Mouse (Mus musculus): ENCODE results near the gene St6galnac3.

GRCm38 (mm10) chr3:153394224-153394623 is 330.8 kb downstream of the St6galnac3 start:
- TF ChIP-seq CTCF (conservative IDR thresholded peaks at IDR 0.05 in 1 of 2, IDR thresholded peaks at IDR 0.05 in 1 of 2; ENCODE audit: low read depth in 2 of 2, low read length in 2 of 2) (no peak), ELF1 (IDR thresholded peaks at IDR 0.05; ENCODE audit: low read depth, low read length) (no peak), BHLHE40 (IDR thresholded peaks at IDR 0.05; ENCODE audit: low read depth, low read length) (no peak), MAZ (IDR thresholded peaks at IDR 0.05; ENCODE audit: low read depth, low read length) (no peak), MYC (IDR thresholded peaks at IDR 0.05; ENCODE audit: low read depth, low read length) (no peak), MAX (IDR thresholded peaks at IDR 0.05; ENCODE audit: low read length) (no peak), TCF12 (IDR thresholded peaks at IDR 0.05; ENCODE audit: low read depth, low read length) (no peak), CHD1 (IDR thresholded peaks at IDR 0.05; ENCODE audit: low read depth, low read length) (no peak), POLR2A (IDR thresholded peaks at IDR 0.05; ENCODE audit: low read depth, low read length) (no peak), POLR2AphosphoS2 (IDR thresholded peaks at IDR 0.05; ENCODE audit: low read depth, low read length) (no peak), GABPA (IDR thresholded peaks at IDR 0.05; ENCODE audit: insufficient replicate concordance, low read depth, low read length) (no peak), HCFC1 (IDR thresholded peaks at IDR 0.05; ENCODE audit: low read depth, low read length) (no peak)

All from CH12.LX (cell line).